Mouse (Mus musculus): ENCODE data around the gene Etv6.

GRCm38 (mm10) chr6:134297884-134298619 lies 262.6 kb downstream of the Etv6 start:
- TF ChIP-seq POLR2A (IDR thresholded peaks at IDR 0.05; ENCODE audit: borderline replicate concordance, low read depth, low read length) (no peak), CTCF (IDR thresholded peaks at IDR 0.05; ENCODE audit: low read depth, low read length) (no peak)
